Mouse (Mus musculus): ENCODE measurements at regions not wholly inside any gene's neighbourhood (a gene's known extent, or its start where the extent isn't known, plus 50 kb on each side); places are given as distances from the start of the nearest gene placed in this dataset.

GRCm38 (mm10) chr9:46389741-46390140, 70.0 kb upstream of the 4931429L15Rik start:
- H3K4me2 ChIP-seq (ENCODE audit: low read length) = peak overlapping the region; percentile 75
- ATAC-seq = peak; percentile 37
- 2% methylated on average over 9 of the region's 9 CpGs for WGBS
- no peaks in the 10 kb centered on the region for H3K36me3 ChIP-seq (ENCODE audit: control insufficient read depth, insufficient read depth)
- H3K27ac ChIP-seq (ENCODE audit: low read length) = peak overlapping the region; percentile 88
- H3K4me1 ChIP-seq (replicated peaks; ENCODE audit: control insufficient read depth, insufficient read depth, low read length) = peaks cover 31% of the 10 kb centered on the region
- no peaks in the 10 kb centered on the region for H3K27me3 ChIP-seq (replicated peaks; ENCODE audit: control insufficient read depth, insufficient read depth, low read length)
- H3K4me3 ChIP-seq (replicated peaks; ENCODE audit: low read length) = peak overlapping the region; percentile 48
- no peaks in the 10 kb centered on the region for H3K9me3 ChIP-seq (ENCODE audit: control insufficient read depth, low read length)
- peak overlapping the region; percentile 68 for H3K9ac ChIP-seq (replicated peaks; ENCODE audit: low read depth, low read length)

- Histone ChIP-seq H3K4me3 (replicated peaks; ENCODE audit: low read length) (peak overlapping the region; percentile 48), H3K9ac (replicated peaks; ENCODE audit: low read depth, low read length) (peak overlapping the region; percentile 68), H3K4me2 (ENCODE audit: low read length) (peak overlapping the region; percentile 75), H3K36me3 (ENCODE audit: control insufficient read depth, insufficient read depth) (no peaks in the 10 kb centered on the region), H3K27me3 (replicated peaks; ENCODE audit: control insufficient read depth, insufficient read depth, low read length) (no peaks in the 10 kb centered on the region), H3K27ac (ENCODE audit: low read length) (peak overlapping the region; percentile 88), H3K9me3 (ENCODE audit: control insufficient read depth, low read length) (no peaks in the 10 kb centered on the region), H3K4me1 (replicated peaks; ENCODE audit: control insufficient read depth, insufficient read depth, low read length) (peaks cover 26% of the 10 kb centered on the region)
- WGBS = 22% methylated on average over 17 of the region's 17 CpGs
- peak; percentile 89 for ATAC-seq
These were observed 69.2 kb upstream of the 4931429L15Rik start for GRCm38 (mm10) chr9:46388677-46389676.

- Histone ChIP-seq H3K27ac (ENCODE audit: low read length) (no peak overlapping the region), H3K4me3 (replicated peaks; ENCODE audit: low read length) (no peak overlapping the region), H3K36me3 (ENCODE audit: control insufficient read depth, insufficient read depth) (no peaks in the 10 kb centered on the region), H3K27me3 (replicated peaks; ENCODE audit: control insufficient read depth, insufficient read depth, low read length) (no peaks in the 10 kb centered on the region), H3K9me3 (ENCODE audit: control insufficient read depth, low read length) (no peaks in the 10 kb centered on the region), H3K9ac (replicated peaks; ENCODE audit: low read depth, low read length) (no peak overlapping the region), H3K4me2 (ENCODE audit: low read length) (no peak overlapping the region), H3K4me1 (replicated peaks; ENCODE audit: control insufficient read depth, insufficient read depth, low read length) (peaks cover 19% of the 10 kb centered on the region)
- 92% methylated on average over 3 of the region's 3 CpGs for WGBS
- ATAC-seq = no peak
These were observed 66.5 kb upstream of the 4931429L15Rik start for GRCm38 (mm10) chr9:46386333-46386732.

GRCm38 (mm10) chr9:46381342-46381741, 61.6 kb upstream of the 4931429L15Rik start:
- H3K27ac ChIP-seq (ENCODE audit: low read length) = no peak overlapping the region
- H3K9me3 ChIP-seq (ENCODE audit: control insufficient read depth, low read length) = no peaks in the 10 kb centered on the region
- H3K4me3 ChIP-seq (replicated peaks; ENCODE audit: low read length) = no peak overlapping the region
- H3K36me3 ChIP-seq (ENCODE audit: control insufficient read depth, insufficient read depth) = no peaks in the 10 kb centered on the region
- no peaks in the 10 kb centered on the region for H3K4me1 ChIP-seq (replicated peaks; ENCODE audit: control insufficient read depth, insufficient read depth, low read length)
- H3K9ac ChIP-seq (replicated peaks; ENCODE audit: low read depth, low read length) = no peak overlapping the region
- 68% methylated on average over 4 of the region's 4 CpGs for WGBS
- no peak for ATAC-seq
- H3K27me3 ChIP-seq (replicated peaks; ENCODE audit: control insufficient read depth, insufficient read depth, low read length) = no peaks in the 10 kb centered on the region
- no peak overlapping the region for H3K4me2 ChIP-seq (ENCODE audit: low read length)

GRCm38 (mm10) chr9:46379453-46379852, 59.7 kb upstream of the 4931429L15Rik start:
- no peak for ATAC-seq
- no peaks in the 10 kb centered on the region for H3K4me1 ChIP-seq (replicated peaks; ENCODE audit: control insufficient read depth, insufficient read depth, low read length)
- 82% methylated on average over 11 of the region's 11 CpGs for WGBS
- H3K36me3 ChIP-seq (ENCODE audit: control insufficient read depth, insufficient read depth) = no peaks in the 10 kb centered on the region
- no peak overlapping the region for H3K4me3 ChIP-seq (replicated peaks; ENCODE audit: low read length)
- H3K27me3 ChIP-seq (replicated peaks; ENCODE audit: control insufficient read depth, insufficient read depth, low read length) = no peaks in the 10 kb centered on the region
- H3K27ac ChIP-seq (ENCODE audit: low read length) = no peak overlapping the region
- H3K4me2 ChIP-seq (ENCODE audit: low read length) = no peak overlapping the region
- no peaks in the 10 kb centered on the region for H3K9me3 ChIP-seq (ENCODE audit: control insufficient read depth, low read length)
- H3K9ac ChIP-seq (replicated peaks; ENCODE audit: low read depth, low read length) = no peak overlapping the region

GRCm38 (mm10) chr9:46378339-46378738, 58.6 kb upstream of the 4931429L15Rik start:
- no peak overlapping the region for H3K4me3 ChIP-seq (replicated peaks; ENCODE audit: low read length)
- no peak overlapping the region for H3K4me2 ChIP-seq (ENCODE audit: low read length)
- H3K27me3 ChIP-seq (replicated peaks; ENCODE audit: control insufficient read depth, insufficient read depth, low read length) = no peaks in the 10 kb centered on the region
- no peaks in the 10 kb centered on the region for H3K4me1 ChIP-seq (replicated peaks; ENCODE audit: control insufficient read depth, insufficient read depth, low read length)
- 76% methylated on average over 3 of the region's 3 CpGs for WGBS
- H3K9ac ChIP-seq (replicated peaks; ENCODE audit: low read depth, low read length) = no peak overlapping the region
- H3K27ac ChIP-seq (ENCODE audit: low read length) = no peak overlapping the region
- no peaks in the 10 kb centered on the region for H3K9me3 ChIP-seq (ENCODE audit: control insufficient read depth, low read length)
- no peak for ATAC-seq
- no peaks in the 10 kb centered on the region for H3K36me3 ChIP-seq (ENCODE audit: control insufficient read depth, insufficient read depth)
